Mouse (Mus musculus): ENCODE data around the gene Dlst.

Dlst gene

GRCm38 (mm10) chr12:85178294-85178693 is 67.7 kb downstream of the Dlst start:
- POLR2A ChIA-PET: no interaction called here
- CTCF ChIA-PET: interaction anchor here in 1 of 4 experiments (0.7 to 1.1 kb wide), 2 partner anchors 9 to 296 kb away, joined by 3 read pairs; no protein-coding TSS in a partner anchor

GRCm38 (mm10) chr12:85181475-85182344 is 71.1 kb downstream of the Dlst start:
- POLR2A ChIA-PET: interaction anchor here in 1 of 4 experiments (0.6 to 1.4 kb wide), 7 partner anchors 22 to 1020 kb away, joined by 3 to 4 read pairs (median 3); no protein-coding TSS in a partner anchor
- CTCF ChIA-PET: interaction anchor here in 2 of 4 experiments (0.5 to 0.7 kb wide), 3 partner anchors 41 to 503 kb away, joined by 3 to 5 read pairs (median 3); no protein-coding TSS in a partner anchor

- ChIA-PET CTCF (interaction anchor here in 1 of 4 experiments (0.7 kb wide), 1 partner anchor 40 kb away, joined by 3 read pairs; no protein-coding TSS in a partner anchor), POLR2A (interaction anchor here in 1 of 4 experiments (0.6 to 0.7 kb wide), 5 partner anchors 42 to 289 kb away, joined by 3 to 4 read pairs (median 3); no protein-coding TSS in a partner anchor)
Measured at GRCm38 (mm10) chr12:85182345-85182643, 71.7 kb downstream of the Dlst start.

- CTCF ChIA-PET: interaction anchor here in 1 of 4 experiments (0.6 kb wide), 2 partner anchors 120 to 124 kb away, joined by 3 to 4 read pairs; no protein-coding TSS in a partner anchor
- POLR2A ChIA-PET: interaction anchor here in 1 of 4 experiments (0.6 kb wide), 1 partner anchor 344 kb away, joined by 3 read pairs; no protein-coding TSS in a partner anchor
Measured at GRCm38 (mm10) chr12:85182898-85183297, 72.3 kb downstream of the Dlst start.

DNA sequence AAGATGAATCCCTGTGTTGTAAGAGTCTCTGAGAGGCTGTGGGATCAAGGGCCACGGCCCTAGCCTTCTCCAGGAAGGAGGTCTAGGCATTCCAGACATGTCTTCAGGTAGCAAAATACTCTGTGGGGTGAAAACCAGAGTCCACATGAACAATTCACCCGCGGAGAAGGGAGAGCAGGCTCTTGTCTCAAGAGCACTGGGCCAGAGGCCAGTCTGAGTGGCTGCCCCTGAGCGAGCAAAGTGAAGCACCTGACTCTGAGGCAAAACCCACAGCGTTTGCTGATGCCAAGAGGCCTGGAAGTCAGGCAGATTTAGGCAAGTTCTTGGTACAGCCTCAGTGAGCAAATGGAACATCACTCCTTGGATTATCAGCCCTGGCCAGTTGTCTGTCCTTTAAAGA is 73.5 kb downstream of the Dlst start:
- POLR2A ChIA-PET: no interaction called here
- CTCF ChIA-PET: interaction anchor here in 2 of 4 experiments (0.6 to 1.4 kb wide), 2 partner anchors 7 to 363 kb away, joined by 4 read pairs; partner anchors contain the start of gene Pgf (in 1 of the 2)

Measured in embryonic stem cell, embryonic (primary cell).